Mouse (Mus musculus): ENCODE data around the gene Gm8914. TPM values are rescaled to one million over a fixed set of nuclear protein-coding genes. Genes with fewer than 3 reads are reported as not detected.
"Not testable (repeated sequence)": the region's sequence is repeated elsewhere in the genome, so short reads cannot be mapped to it uniquely, and the experiment has no call there.

The Gm8914 gene
- not detected in 2 replicates for total RNA-seq (2014; rRNA removed)
- polyA plus RNA-seq (2015; fragmentation: Nextera tagmentation; extraction: Ambion mirVana): not detected in 2 replicates

GRCm38 (mm10) chrX:91479826-91480225 lies at the start of gene Gm8914:
TSS of gene Gm8914 (plus strand) at chrX:91480126.
- DNase-seq (ENCODE audit: low spot score); H3K9ac ChIP-seq (replicated peaks; ENCODE audit: low read length, poor library complexity, severe bottlenecking); H3K4me1 ChIP-seq (ENCODE audit: insufficient read depth, low read length); H3K27ac ChIP-seq (ENCODE audit: low read depth, low read length); H3K9me3 ChIP-seq (ENCODE audit: low read length); H3K4me3 ChIP-seq (ENCODE audit: low read depth, low read length); H3K4me2 ChIP-seq (ENCODE audit: low read depth, low read length, poor library complexity, severe bottlenecking); H3K27me3 ChIP-seq (ENCODE audit: insufficient read depth, low read length); ATAC-seq (ENCODE audit: low FRiP score); H3K36me3 ChIP-seq (ENCODE audit: insufficient read depth, low read length): not testable (repeated sequence)
- no CpG with 5 or more reads among the region's 5 CpGs for WGBS

Other genes starting within 250 kb of the Gm8914 start
- gene Mageb2, start 148.4 kb upstream of the Gm8914 start, total RNA-seq (2014; rRNA removed): not detected in 2 replicates
- not detected in 2 replicates for gene Mageb2, start 148.4 kb upstream of the Gm8914 start, polyA plus RNA-seq (2015; fragmentation: Nextera tagmentation; extraction: Ambion mirVana)
- gene Gm5072, start 87.6 kb upstream of the Gm8914 start, total RNA-seq (2014; rRNA removed): not detected in 2 replicates
- gene Gm5072, start 87.6 kb upstream of the Gm8914 start, polyA plus RNA-seq (2015; fragmentation: Nextera tagmentation; extraction: Ambion mirVana): not detected in 2 replicates
- not detected in 2 replicates for gene 1700084M14Rik, start 95.8 kb downstream of the Gm8914 start, total RNA-seq (2014; rRNA removed)
- gene 1700084M14Rik, start 95.8 kb downstream of the Gm8914 start, polyA plus RNA-seq (2015; fragmentation: Nextera tagmentation; extraction: Ambion mirVana): not detected in 2 replicates
- not detected in 2 replicates for gene Gm14781, start 152.1 kb downstream of the Gm8914 start, total RNA-seq (2014; rRNA removed)
- not detected in 2 replicates for gene Gm14781, start 152.1 kb downstream of the Gm8914 start, polyA plus RNA-seq (2015; fragmentation: Nextera tagmentation; extraction: Ambion mirVana)